Mouse (Mus musculus) layer of hippocampus, adult 8-10 months (tissue): ENCODE measurements at regions not wholly inside any gene's neighbourhood (a gene's known extent, or its start where the extent isn't known, plus 50 kb on each side); places are given as distances from the start of the nearest gene placed in this dataset.

Experiments used
- DNase-seq, 2 experiments: peaks; one replicate each; pipeline ENCODE4 v3.0.0; 2022; ENCODE audit warnings: low spot score in 2 of 2

GRCm38 (mm10) chr6:110439509-110439908 is 205.9 kb upstream of the Grm7 start:
- DNase-seq = no peak

- DNase-seq = no peak
Observed at GRCm38 (mm10) chr6:110463370-110463769, 182.0 kb upstream of the Grm7 start.

GRCm38 (mm10) chr6:110467661-110468060 is 177.7 kb upstream of the Grm7 start:
- DNase-seq = no peak

DNA sequence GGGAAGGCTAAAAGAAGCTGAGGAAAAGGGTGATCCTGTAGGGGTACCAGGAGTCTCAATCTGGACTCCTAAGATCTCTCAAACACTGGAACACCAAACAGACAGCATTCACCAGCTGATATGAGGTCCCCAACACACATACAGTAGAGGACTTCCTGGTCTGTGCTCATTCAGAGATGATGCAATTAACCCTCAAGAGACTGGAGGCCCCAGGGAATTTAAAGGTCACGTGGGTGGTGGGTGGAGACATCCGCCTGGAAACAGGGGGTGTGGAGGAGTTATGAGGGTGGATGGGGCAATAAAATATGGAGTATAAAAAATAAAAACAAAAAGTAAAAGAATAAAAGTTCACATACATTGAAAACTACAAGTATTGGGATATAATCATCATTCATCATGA is 139.5 kb upstream of the Grm7 start:
- no peak for DNase-seq

- DNase-seq = no peak
Observed at GRCm38 (mm10) chr6:110510494-110510893, 134.9 kb upstream of the Grm7 start.

- DNase-seq = peak; percentile 43 to 78
Observed at GRCm38 (mm10) chr6:110538731-110539191, 106.6 kb upstream of the Grm7 start.

GRCm38 (mm10) chr6:110545542-110545941 is 99.8 kb upstream of the Grm7 start:
- DNase-seq = no peak

GRCm38 (mm10) chr6:110554847-110555246 is 90.5 kb upstream of the Grm7 start:
- DNase-seq = no peak

- DNase-seq = no peak
Observed at GRCm38 (mm10) chr6:110559656-110560055, 85.7 kb upstream of the Grm7 start.

DNA sequence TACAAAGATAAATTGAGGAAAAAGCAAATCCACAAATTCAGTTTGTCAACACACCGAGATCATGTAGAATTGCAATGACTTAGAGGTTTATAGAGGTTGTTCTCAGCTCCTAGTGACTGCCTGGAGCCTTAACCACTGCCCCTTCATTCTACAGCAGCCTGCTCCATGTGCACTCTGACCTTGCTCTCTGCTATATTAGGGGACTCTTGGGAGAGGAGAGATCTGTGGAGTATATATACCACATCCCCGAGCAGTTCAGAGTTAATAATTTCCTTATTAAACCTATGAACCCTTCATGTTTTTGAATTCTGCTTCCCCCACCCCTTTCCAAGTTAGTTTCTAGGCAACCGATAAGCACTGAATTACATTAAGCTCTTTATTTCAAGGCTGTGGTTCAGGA is 85.0 kb upstream of the Grm7 start:
- DNase-seq = no peak

DNA sequence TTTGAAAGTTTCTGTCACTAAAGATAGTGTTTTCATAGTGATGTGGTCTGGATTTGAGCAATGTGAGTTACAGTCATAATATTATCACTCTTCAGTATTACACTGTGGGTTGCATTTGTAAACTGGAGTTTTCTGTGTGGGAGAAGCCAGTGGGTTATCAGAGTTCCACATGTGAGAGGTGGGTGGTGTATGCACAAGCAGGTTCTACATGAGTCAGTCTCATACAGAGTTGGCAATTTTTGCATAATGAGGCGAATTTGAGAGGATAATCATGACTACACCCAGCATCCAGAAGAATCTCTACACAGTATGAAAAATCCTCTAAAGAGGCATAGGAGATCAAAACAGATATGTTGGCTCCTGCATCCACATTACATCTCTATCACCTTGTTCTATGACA is 68.2 kb upstream of the Grm7 start:
- peak in 1 of 2 experiments; percentile 12 for DNase-seq
